Mouse (Mus musculus): ENCODE results near the gene Hebp2.
"Not testable (repeated sequence)": the region's sequence is repeated elsewhere in the genome, so short reads cannot be mapped to it uniquely, and the experiment has no call there.

Hebp2 gene
- long read RNA-seq, experiment 1 = 0 reads
- long read RNA-seq, experiment 2, partial matches to known transcripts = 0 of 3 reads
- long read RNA-seq, experiment 2, other reads (novel, unspliced or antisense) = 0 of 3 reads

DNA sequence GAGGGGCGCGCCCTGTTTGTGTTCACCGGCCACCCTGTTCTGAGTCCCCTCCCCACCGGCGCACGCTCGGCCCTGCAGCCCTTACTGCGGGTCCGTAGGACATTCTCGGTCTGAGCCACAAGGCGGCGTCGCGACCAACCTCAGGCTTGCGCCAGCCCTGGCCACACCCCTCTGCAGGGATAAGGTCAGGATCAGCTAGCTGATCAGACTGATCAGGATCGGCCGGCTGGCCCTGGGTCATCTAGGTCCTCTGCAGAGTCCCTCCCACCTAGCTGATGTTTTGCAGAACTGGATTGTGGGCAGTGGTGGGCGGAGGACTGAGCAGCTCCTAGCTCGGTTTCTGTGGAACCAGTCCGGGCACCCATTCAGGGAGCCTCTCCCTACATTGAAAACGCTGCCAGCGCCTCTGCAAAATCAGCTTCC, at the start of gene Hebp2:
Hebp2 (minus strand) TSS at position 264 of the 423 bp plus-strand sequence.
- intact Hi-C loops (cut with DNase I) = no loop called here

DNA sequence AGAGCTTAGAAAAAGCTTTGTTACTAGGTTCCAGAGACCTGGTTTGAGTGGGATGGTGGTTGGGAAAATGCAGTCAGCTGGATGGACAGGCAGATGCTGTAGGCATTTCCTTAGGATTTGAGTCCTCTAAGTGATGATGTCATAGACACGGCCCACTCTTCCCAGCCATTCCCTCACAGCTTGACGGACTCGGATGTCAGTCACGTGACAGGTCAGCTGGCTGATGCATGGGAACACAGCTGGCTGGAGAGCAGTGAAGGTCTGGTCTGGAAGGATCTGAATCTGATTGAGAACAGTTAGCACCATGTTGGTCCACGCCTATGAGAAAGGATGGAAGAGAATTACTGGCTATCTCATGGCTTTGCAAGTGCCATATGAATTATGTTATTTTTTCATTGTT, 43.6 kb upstream of the Hebp2 start:
- intact Hi-C loops (cut with DNase I) = no loop called here

DNA sequence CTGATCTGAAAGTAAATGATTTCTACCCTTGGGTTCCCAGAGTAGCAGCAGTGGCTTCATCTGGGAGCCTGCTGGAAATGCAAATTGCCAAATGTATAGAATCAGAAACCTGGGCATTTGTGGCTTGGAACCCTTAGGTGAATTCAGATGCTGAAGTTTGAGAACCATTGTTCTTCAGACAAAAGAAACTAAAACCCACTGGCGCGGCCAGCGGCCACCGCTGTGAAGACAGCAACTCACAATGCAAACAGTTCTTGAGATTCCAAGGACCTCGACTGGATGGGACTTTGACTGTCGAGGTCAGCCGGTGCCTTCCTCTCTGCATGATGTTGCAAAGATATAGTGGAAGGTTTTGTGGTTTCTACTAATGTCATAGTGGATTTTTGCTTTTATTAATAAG, 38.3 kb upstream of the Hebp2 start:
- intact Hi-C loops (cut with DNase I) = no loop called here

DNA sequence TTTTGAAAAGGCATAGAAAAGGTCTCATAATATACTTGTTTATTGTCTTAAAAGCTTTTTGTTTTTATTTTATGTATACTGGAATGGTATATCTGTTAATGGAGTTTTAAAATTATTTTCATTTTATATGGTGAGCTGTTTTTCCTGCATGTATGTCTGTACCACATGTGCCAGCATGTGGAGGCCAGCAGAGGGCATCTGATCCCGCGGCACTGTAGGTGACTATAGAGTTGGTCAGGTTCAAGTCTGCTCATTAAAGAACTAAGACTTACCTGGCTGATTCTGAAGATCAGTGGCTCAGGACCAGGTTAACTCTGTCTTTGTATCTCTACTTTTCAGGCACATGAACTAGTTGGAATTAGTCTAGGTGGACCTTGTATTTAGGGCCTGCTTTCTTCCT, 26.7 kb upstream of the Hebp2 start:
- intact Hi-C loops (cut with DNase I) = no loop called here

DNA sequence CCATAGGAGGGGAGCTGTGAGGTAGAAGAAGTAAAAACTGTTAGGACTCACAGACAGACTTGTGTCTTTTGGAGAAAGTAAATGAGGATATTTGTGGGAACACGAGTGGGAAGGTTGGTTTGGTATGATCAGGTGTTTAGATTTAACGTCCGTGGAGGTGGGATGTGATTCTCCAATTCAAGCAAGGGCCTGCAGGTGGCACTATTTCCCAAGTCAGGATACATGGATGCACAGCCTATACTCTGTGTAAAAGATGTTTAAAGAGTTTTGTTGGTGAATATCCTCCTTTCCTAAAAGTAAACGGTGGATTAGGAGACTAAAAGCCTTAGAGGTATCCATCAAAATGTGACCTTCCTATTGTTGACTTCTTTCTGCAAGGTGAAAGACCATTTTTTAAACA, 17.1 kb upstream of the Hebp2 start:
- intact Hi-C loops (cut with DNase I) = loop anchor here (5.0 to 10.0 kb wide), 3 partner anchors 39 to 342 kb away; partner anchors contain the start of gene Perp

DNA sequence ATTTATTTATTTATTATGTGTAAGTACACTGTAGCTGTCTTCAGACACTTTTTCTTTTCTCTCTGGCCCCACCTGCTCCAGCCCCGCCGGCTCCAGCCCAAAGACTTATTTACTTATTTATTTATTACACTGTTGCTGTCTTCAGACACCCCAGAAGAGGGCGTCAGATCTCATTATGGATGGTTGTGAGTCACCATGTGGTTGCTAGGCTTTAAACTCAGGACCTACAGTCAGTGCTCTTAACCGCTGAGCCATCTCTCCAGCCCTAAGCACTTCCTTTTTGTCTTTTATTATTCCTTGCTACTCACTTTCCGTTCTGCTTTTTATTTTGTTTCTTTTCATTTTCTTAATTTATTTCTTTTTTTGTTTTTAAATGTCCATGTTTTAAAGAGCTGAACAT, 15.6 kb upstream of the Hebp2 start:
- intact Hi-C loops (cut with DNase I) = loop anchor here (5.0 to 10.0 kb wide), 3 partner anchors 41 to 343 kb away; partner anchors contain the start of gene Perp

DNA sequence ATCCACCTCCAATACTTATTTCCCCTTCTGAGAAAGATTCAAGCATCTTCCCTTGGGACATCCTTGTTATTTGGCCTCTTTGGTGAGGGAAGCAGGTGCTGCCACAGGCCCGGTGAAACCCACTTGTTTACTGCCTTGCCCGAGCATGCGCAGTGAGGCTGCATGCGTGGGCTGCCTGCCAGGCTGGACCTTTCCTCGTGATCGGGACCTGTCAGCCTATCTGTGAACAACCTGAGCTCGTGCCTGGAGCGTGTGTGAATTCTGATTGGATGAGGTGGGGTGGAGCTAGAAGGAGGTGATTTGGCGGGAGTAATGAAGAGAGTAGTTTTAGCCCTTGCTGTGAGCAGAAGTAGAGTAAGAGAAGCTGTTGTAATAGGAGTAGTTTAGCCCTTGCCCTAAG, 13.2 kb upstream of the Hebp2 start:
- intact Hi-C loops (cut with DNase I) = not testable (repeated sequence)

DNA sequence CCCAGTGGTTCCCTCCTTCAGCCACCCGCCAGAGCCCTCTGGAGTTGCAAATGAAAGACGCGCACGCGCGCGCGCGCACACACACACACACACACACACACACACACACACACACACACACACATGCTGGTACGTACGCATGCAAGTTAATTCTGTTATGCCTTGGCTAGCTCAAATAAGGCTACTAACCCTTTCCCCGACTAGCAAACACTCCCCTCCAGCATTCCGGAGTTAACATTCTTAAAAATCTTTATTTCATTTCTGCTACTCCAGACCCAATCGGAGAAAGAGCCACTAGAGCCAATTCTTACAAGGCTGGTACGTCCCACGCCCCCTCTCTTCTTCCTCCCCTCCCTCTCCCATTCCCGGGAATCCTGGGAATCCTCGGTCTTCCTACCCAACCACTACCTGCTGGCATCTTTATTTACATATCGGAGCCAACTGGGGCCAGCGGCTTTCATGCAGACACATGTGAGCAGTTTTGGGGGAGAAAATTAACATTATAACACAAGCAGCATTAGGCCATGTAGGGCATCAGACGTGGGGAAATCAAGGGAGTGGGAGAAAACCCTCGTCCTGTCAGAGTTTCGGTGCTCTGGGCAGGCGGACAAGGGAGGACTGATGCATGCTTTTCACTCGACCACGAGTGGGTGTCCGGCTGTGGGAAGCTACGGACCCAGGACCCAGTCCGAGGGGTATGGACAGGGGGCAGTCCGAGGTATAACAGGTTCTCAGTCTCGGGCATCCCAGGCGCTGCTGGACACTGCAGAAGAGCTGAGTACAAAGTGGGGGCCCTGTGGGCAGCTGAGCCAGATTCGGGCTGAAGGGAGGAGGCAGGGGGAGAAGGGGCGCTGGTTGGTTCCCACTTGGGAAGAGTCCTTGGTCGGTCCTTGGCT, 3.7 kb upstream of the Hebp2 start:
- intact Hi-C loops (cut with DNase I) = no loop called here

DNA sequence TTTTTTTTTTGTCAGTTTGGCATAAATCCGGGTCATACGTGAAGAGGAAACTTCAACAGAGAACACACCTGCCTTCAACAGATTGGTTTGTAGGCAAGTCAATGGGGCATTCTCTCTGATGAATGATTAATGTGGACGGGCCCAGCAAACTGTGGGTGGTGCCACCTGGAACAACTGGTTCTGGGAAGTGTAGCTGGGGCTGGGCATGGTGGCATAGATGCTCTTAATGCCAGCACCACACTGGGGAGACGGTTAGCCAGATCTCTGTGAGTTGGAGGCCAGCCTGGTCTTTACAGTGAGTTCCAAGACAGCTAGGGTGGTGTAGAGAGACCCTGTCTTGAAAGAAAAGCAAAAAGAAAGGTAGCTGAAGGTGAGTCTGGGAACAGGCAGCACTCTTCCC, 1.5 kb upstream of the Hebp2 start:
- intact Hi-C loops (cut with DNase I) = no loop called here

DNA sequence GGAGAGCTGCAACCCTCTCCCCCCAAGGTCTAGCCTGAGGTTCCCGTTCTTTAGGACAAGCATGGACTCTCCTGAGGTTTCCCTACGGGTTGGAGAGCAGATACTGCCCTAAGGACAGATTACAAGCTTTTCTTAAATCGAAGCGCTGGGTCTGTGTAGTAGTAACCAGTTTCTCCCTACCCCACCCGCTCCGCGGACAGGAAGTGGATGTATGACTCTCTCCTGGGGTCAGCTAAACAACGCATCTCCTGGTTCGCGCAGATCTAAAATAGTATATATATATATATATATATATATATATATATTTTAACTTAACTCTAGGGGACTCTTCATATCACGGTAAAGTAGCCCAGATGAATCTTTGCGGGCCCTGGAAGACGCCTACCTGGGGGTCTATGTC, 567 bp downstream of the Hebp2 start:
- intact Hi-C loops (cut with DNase I) = no loop called here

DNA sequence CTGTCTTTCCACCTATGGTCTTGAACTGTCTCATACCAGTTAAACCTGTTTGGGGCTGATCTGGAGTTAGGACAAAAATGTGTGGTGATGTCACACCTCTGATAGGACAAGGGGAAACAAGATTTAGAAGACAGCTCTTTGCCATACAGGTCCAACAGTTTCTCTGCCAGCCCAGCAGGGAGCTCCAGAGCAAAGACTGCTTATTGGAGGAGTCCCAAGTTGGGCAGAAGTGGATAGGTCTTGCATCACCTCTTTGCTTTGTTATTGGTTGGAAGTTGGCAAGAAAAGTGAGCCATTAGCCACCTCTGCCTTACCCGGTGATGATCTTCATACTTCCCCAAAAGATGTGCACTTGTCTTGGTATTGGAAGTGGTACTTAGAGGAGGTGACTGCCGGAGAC, 9.0 kb downstream of the Hebp2 start:
- intact Hi-C loops (cut with DNase I) = no loop called here

DNA sequence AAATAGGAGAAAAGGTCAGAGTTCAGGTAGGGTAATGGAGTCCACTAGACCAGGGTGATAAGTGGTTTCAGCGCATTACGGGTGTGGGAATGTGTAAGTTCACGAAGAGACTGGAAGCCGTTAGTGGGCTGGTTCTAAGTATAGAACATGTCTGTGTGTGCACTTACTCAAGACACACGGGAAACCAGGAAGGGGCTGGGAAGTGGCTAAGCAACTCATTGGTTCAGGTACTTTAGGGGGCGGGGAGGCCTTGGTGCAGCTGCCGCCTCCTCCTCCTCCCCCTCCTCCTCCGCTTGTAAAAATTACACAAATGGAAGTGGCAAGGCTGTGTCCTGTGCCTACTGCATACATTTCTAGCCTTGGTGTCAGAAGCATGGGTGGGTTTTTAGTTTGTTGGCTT, 13.6 kb downstream of the Hebp2 start:
- intact Hi-C loops (cut with DNase I) = no loop called here

DNA sequence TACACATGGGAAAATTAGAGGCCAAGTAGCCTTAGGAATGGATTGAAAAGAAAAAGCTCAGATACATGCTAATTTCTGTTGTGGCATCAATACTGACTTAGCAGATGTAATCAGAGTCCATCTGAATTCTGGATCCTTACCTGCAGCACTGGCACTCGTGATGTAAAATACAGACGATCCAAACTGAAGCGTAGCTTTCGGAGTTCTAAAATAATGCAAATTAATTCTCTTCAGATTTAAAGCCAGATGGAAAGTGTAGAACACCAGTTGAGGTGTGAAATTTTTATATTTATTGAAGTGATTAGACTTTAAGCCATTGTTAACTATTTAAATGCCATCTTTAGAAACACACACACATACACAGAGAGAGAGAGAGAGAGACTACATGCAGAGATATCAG, 15.7 kb downstream of the Hebp2 start:
- intact Hi-C loops (cut with DNase I) = no loop called here

DNA sequence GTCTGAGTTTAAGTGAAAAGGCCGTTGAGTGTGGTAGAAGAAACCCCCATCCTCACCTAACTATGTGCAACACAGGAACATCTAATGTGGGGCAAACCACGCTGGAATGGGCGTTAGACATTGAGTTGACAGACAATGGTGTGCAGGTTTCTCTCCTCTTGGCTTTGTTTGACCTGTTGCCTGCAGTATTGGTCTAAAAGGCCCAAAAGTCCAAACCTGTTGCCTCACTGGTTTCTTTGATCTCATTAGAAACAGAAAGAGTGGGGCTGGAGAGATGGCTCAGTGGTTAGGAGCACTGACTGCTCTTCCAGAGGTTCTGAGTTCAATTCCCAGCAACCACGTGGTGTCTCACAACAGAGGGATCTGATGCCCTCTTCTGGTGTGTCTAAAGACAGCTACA, 16.7 kb downstream of the Hebp2 start:
- intact Hi-C loops (cut with DNase I) = loop anchor here (2.0 to 10.0 kb wide), 2 partner anchors 76 to 284 kb away; no protein-coding TSS in a partner anchor

DNA sequence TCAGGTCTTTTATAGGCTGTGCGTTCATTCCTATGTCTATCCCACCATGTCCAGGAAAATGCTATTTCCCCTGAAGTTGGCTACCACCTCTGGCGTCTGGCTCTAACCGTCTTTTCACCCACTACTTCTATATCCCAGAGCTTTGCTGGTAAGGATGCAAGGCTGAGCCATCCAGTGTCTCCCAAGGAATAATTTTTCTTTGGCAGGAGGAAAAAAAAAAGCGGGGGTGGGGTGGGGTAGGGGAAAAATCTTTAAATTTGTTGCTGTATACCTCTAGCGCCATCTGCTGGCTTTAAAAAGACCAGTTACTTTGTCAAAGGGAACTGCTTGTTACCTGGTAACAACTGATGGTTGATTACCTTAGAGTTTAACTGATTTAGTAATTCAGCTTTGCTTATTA, 17.4 kb downstream of the Hebp2 start:
- intact Hi-C loops (cut with DNase I) = loop anchor here (1.0 to 10.0 kb wide), 3 partner anchors 76 to 284 kb away; no protein-coding TSS in a partner anchor

DNA sequence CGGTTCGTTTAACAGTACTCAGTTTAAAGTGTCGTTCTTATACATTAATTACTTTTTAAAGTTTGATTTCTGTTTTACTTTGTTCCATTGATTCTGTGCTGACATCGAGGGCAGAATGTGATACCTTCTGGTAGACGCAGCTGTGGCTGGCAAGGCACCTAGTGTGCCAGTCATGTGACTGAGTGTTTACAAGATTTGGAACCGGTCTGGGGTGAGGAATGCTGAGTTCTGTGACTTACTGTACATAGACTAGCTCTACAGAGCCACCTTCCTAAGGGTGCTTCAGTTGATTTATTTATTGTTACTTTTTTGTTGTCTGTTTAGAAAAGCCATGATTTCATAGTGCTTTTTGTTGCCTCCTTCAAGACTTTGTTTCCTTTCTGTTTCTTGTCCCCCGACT, 18.1 kb downstream of the Hebp2 start:
- intact Hi-C loops (cut with DNase I) = loop anchor here (1.0 to 10.0 kb wide), 3 partner anchors 75 to 283 kb away; no protein-coding TSS in a partner anchor

DNA sequence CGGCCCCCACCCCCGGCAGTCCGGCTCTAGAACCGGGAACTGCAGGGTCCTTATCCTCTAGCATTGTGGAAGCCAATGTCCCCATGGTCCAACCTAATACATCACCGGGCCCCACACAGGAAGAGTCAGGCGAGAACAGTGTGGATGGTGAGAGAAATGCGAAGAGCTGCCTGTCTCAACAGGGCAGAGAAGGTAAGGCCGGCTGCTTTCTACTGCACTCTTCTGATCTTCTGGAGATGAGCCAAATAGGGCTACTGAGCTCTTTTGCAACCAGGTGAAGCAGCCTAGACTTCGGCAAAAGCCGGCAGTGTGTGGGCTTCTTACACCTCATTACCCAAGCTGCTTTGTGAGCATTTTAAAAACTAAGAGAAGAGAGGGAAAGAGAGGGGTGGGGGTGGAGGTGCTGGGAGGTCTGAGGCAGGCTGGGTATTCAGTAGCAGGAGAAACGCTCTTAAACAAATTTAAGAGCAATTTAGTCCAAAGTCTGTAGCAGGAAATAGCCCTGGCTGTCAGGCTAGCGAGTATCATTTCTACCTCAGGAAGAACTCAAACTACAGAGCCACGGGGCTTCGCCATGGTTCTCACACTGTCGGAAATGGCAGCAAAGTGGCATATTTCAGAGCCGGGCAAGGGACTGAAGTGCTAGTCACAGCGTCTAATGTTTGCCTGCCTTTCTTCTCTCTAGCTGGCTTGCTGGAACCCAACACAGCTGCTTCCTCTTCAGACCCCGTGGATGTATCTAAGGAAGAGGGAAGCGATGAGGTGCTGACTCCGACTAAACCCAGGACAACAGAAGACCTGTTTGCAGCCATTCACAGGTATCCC, 18.8 kb downstream of the Hebp2 start:
- intact Hi-C loops (cut with DNase I) = loop anchor here (10.0 kb wide), 1 partner anchor 282 kb away; no protein-coding TSS in a partner anchor

DNA sequence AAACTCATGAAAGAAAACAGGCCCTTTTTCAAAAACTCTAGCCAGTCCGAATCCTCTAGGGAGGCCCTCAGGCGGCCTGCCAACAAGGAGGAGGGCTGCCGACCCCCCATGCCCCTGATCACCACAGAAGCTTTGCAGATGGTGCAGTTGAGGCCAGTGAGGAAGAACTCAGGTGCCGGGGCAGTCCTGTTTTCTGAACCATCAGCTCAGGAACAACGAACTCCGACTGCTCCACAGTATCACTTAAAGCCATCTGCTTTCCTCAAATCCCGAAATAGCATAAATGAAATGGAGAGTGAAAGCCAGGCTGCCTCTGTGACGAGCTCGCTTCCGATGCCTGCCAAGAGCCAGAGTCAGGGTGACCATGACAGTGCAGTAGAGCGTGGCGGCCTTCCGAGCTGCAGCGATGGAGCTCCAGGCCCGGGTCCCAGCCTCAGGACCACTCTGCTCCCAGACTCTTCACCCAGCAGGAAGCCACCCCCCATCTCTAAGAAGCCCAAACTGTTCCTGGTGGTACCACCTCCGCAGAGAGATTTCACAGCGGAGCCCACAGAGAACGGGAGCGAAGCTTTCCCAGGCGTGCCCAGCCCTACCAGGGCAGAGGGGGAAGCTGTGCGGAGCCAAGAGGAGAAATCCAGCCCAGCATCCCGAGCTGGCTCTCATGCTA, 19.6 kb downstream of the Hebp2 start:
- intact Hi-C loops (cut with DNase I) = loop anchor here (10.0 kb wide), 1 partner anchor 282 kb away; no protein-coding TSS in a partner anchor

DNA sequence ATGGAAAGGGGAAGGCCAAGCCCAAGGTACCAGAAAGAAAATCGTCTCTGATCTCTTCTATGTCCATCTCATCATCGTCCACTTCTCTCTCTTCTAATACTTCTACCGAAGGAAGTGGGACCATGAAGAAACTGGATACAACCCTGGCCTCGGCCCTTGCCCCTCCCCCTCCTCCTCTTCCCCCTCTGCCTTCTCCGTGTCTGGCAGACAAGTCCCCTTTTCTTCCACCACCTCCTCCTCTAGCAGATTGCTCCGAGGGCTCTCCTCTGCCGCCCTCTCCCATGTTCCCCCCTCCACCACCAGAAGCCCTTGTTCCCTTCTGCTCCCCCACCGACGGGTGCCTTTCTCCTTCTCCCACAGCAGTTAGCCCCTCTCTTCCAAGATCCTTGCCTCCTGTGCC, 20.1 kb downstream of the Hebp2 start:
- intact Hi-C loops (cut with DNase I) = loop anchor here (10.0 kb wide), 1 partner anchor 281 kb away; no protein-coding TSS in a partner anchor

DNA sequence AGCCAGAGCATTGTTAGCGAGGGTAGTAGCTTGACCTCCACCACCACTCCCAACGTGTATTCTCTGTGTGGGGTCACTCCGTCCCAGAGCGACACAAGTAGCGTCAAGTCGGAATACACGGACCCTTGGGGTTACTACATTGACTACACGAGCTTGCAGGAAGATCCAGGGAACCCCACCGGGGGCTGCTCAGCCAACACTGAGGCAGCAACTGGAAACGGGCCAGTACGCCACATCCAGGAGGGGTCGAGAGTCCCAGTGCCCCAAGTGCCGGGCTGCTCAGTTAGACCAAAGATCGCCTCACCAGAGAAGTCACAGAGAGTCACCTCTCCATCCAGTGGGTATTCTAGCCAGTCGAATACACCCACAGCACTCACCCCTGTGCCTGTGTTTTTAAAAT, 20.6 kb downstream of the Hebp2 start:
- intact Hi-C loops (cut with DNase I) = loop anchor here (10.0 kb wide), 1 partner anchor 281 kb away; no protein-coding TSS in a partner anchor

DNA sequence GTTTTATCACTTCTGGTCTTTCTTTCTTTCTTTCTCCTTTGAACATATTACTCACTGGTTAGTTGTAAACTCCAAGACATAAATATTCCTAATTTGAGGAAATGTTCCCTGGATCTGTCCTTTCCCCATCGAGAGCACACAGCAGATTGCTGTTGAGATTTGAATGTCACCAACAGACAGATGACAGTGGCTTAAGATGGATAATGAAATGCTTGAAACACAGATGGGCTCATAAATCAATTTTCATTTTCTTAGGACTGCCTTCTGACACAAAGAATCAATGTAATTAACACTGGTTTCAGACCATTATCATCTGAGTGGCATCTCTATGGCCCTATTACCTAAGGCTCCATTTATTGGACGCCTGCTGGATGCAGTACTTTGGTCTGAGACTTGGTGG, 23.3 kb downstream of the Hebp2 start:
- intact Hi-C loops (cut with DNase I) = loop anchor here (10.0 kb wide), 1 partner anchor 278 kb away; no protein-coding TSS in a partner anchor
